Mouse (Mus musculus): ENCODE data around the gene Tmprss2. TPM values are rescaled to one million over a fixed set of nuclear protein-coding genes. Genes with fewer than 3 reads are reported as not detected.

Tmprss2 gene
- polyA plus RNA-seq (2012; rRNA removed) = 97.2 and 115 TPM in 2 replicates

DNA sequence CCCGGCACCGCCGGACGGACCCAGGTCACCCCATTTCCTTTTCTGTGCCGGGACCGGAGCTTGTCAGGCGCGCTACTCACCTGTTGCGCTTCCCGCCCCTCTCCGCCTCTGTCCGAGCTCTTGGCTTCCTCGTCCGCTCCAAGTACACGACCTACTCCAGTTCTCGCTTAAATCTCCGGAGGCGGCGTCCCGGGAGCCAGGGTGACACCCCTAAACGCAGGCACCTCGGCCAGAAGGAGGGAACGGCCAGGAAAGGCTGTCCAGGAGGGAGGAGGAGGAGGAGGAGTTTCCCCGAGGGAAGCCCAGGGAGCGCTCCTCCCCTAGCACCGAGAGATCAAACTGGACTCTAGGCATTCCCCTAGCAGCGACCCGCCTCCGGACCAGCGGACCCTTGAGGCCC, at the start of gene Tmprss2:
Gene Tmprss2 (minus strand): TSS at position 257 of the 400 bp plus-strand sequence.
- H3K36me3 ChIP-seq (ENCODE audit: control insufficient read depth, insufficient read depth, low read length) = no peaks in the 10 kb centered on the region
- peaks cover 27% of the 10 kb centered on the region for H3K4me1 ChIP-seq (ENCODE audit: control insufficient read depth, insufficient read depth, low read length)
- DNase-seq = peak; percentile 94
- peak within 1 kb of the TSS; percentile 83 for H3K27ac ChIP-seq (ENCODE audit: insufficient read depth, low read depth, low read length)
- H3K27me3 ChIP-seq (replicated peaks; ENCODE audit: control insufficient read depth, insufficient read depth, low read length) = no peaks in the 10 kb centered on the region
- TF ChIP-seq POLR2A (IDR thresholded peaks at IDR 0.05; ENCODE audit: low read depth, low read length) (peak; percentile 95), CTCF (conservative IDR thresholded peaks at IDR 0.05; ENCODE audit: insufficient read depth, insufficient read length, low read depth, low read length) (no peak)
- WGBS = 1% methylated on average over 30 of the region's 30 CpGs
- H3K4me3 ChIP-seq (ENCODE audit: insufficient read depth, low read depth, low read length) = peak within 1 kb of the TSS; percentile 69

DNA sequence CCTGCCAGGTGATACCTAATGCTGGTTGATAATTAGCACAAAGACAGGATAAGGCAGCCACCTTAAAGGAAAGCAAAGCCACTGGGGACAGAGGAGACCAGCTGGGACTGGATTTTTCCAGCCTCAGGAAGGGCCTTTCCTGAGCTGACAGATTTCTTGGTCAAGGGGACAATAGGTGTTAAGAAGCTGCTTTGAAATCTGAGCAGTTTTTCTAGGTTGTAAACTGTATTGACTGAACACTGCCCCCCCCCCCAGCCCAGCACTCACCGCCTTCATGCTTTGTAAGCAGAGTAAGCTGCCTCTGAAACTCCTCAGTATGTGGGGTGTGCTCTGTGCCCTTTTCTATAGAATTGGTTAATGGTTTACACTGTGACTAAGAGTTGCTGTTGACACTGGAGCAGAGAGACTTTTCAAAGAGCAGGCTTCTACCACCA, 48.2 kb upstream of the Tmprss2 start:
- DNase-seq = peak; percentile 64
- peak overlapping the region; percentile 46; the same call in 1 of the 2 replicates for H3K27ac ChIP-seq (ENCODE audit: insufficient read depth, low read depth, low read length)
- H3K4me3 ChIP-seq (ENCODE audit: insufficient read depth, low read depth, low read length) = no peak overlapping the region
- TF ChIP-seq CTCF (conservative IDR thresholded peaks at IDR 0.05; ENCODE audit: insufficient read depth, insufficient read length, low read depth, low read length) (no peak), POLR2A (IDR thresholded peaks at IDR 0.05; ENCODE audit: low read depth, low read length) (no peak)
- WGBS = 19% methylated on average over 1 of the region's 1 CpGs
- H3K36me3 ChIP-seq (ENCODE audit: control insufficient read depth, insufficient read depth, low read length) = no peaks in the 10 kb centered on the region
- H3K4me1 ChIP-seq (ENCODE audit: control insufficient read depth, insufficient read depth, low read length) = peaks cover 6% of the 10 kb centered on the region; the same call in 1 of the 2 replicates
- H3K27me3 ChIP-seq (replicated peaks; ENCODE audit: control insufficient read depth, insufficient read depth, low read length) = no peaks in the 10 kb centered on the region

- no peaks in the 10 kb centered on the region for H3K27me3 ChIP-seq (replicated peaks; ENCODE audit: control insufficient read depth, insufficient read depth, low read length)
- H3K4me1 ChIP-seq (ENCODE audit: control insufficient read depth, insufficient read depth, low read length) = peaks cover 6% of the 10 kb centered on the region; the same call in 1 of the 2 replicates
- TF ChIP-seq CTCF (conservative IDR thresholded peaks at IDR 0.05; ENCODE audit: insufficient read depth, insufficient read length, low read depth, low read length) (no peak), POLR2A (IDR thresholded peaks at IDR 0.05; ENCODE audit: low read depth, low read length) (no peak)
- 43% methylated on average over 6 of the region's 6 CpGs for WGBS
- 0 out of 2 replicates have a peak overlapping the region, but pooled peaks have one; percentile 40 for H3K27ac ChIP-seq (ENCODE audit: insufficient read depth, low read depth, low read length)
- no peak overlapping the region for H3K4me3 ChIP-seq (ENCODE audit: insufficient read depth, low read depth, low read length)
- H3K36me3 ChIP-seq (ENCODE audit: control insufficient read depth, insufficient read depth, low read length) = no peaks in the 10 kb centered on the region
- DNase-seq = no peak
These were observed 47.5 kb upstream of the Tmprss2 start for GRCm38 (mm10) chr16:97658481-97658880.

DNA sequence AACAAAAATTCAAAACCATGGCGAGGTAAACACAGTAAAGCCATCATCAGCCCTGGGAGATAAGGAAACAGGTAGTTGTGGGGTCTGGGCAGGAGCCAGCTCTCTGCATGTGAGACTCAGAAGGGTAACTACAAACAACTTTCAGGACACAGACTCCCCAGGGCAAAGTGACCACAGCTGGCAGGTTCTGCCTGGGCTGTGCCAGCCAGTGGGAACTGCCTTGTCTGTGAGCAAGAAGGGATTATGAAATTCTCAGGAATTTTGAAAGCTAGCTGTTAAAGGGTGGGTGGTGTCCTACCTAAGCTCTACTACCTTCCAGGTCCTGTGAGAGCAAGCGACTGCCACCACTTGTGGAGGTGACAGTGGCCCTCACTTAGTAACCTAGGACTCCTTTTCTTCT, 44.8 kb upstream of the Tmprss2 start:
- DNase-seq = peak; percentile 83
- peak overlapping the region; percentile 93 for H3K27ac ChIP-seq (ENCODE audit: insufficient read depth, low read depth, low read length)
- H3K4me3 ChIP-seq (ENCODE audit: insufficient read depth, low read depth, low read length) = no peak overlapping the region
- TF ChIP-seq POLR2A (IDR thresholded peaks at IDR 0.05; ENCODE audit: low read depth, low read length) (no peak), CTCF (conservative IDR thresholded peaks at IDR 0.05; ENCODE audit: insufficient read depth, insufficient read length, low read depth, low read length) (no peak)
- H3K27me3 ChIP-seq (replicated peaks; ENCODE audit: control insufficient read depth, insufficient read depth, low read length) = no peaks in the 10 kb centered on the region
- H3K36me3 ChIP-seq (ENCODE audit: control insufficient read depth, insufficient read depth, low read length) = no peaks in the 10 kb centered on the region
- 74% methylated on average over 2 of the region's 2 CpGs for WGBS
- H3K4me1 ChIP-seq (ENCODE audit: control insufficient read depth, insufficient read depth, low read length) = peaks cover 6% of the 10 kb centered on the region; the same call in 1 of the 2 replicates

- DNase-seq = no peak
- Histone ChIP-seq H3K4me1 (ENCODE audit: control insufficient read depth, insufficient read depth, low read length) (no peaks in the 10 kb centered on the region), H3K27ac (ENCODE audit: insufficient read depth, low read depth, low read length) (no peak overlapping the region), H3K27me3 (replicated peaks; ENCODE audit: control insufficient read depth, insufficient read depth, low read length) (no peaks in the 10 kb centered on the region), H3K36me3 (ENCODE audit: control insufficient read depth, insufficient read depth, low read length) (no peaks in the 10 kb centered on the region), H3K4me3 (ENCODE audit: insufficient read depth, low read depth, low read length) (no peak overlapping the region)
- WGBS = 69% methylated on average over 9 of the region's 9 CpGs
- TF ChIP-seq POLR2A (IDR thresholded peaks at IDR 0.05; ENCODE audit: low read depth, low read length) (no peak), CTCF (conservative IDR thresholded peaks at IDR 0.05; ENCODE audit: insufficient read depth, insufficient read length, low read depth, low read length) (no peak)
These were observed 38.7 kb upstream of the Tmprss2 start for GRCm38 (mm10) chr16:97649522-97650188.

DNA sequence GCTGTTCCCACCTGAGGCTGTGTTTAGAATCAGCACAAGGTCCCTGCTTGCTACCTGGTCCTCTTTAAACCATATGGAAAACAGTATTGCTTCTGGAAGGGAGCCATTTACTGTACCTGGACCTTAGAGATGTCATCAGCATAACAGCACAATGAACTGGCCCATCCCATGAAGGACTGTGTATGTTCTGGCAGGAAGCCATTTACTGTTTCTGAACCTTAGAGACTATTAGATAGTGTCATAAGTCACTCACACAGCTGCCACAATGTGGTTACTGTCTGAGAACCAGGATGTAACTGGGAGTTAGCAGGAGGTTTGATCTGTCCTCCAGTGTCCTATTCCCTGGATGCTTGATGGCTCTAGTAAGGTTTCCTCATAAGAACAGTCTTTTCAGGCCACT, 33.7 kb upstream of the Tmprss2 start:
- DNase-seq = no peak
- no peak for TF ChIP-seq CTCF (conservative IDR thresholded peaks at IDR 0.05; ENCODE audit: insufficient read depth, insufficient read length, low read depth, low read length)
- TF ChIP-seq POLR2A (IDR thresholded peaks at IDR 0.05; ENCODE audit: low read depth, low read length) = no peak
- H3K4me1 ChIP-seq (ENCODE audit: control insufficient read depth, insufficient read depth, low read length) = no peaks in the 10 kb centered on the region
- H3K4me3 ChIP-seq (ENCODE audit: insufficient read depth, low read depth, low read length) = no peak overlapping the region
- no peaks in the 10 kb centered on the region for H3K27me3 ChIP-seq (replicated peaks; ENCODE audit: control insufficient read depth, insufficient read depth, low read length)
- no peak overlapping the region for H3K27ac ChIP-seq (ENCODE audit: insufficient read depth, low read depth, low read length)
- H3K36me3 ChIP-seq (ENCODE audit: control insufficient read depth, insufficient read depth, low read length) = no peaks in the 10 kb centered on the region

- H3K27me3 ChIP-seq (replicated peaks; ENCODE audit: control insufficient read depth, insufficient read depth, low read length) = no peaks in the 10 kb centered on the region
- DNase-seq = no peak
- no peaks in the 10 kb centered on the region for H3K4me1 ChIP-seq (ENCODE audit: control insufficient read depth, insufficient read depth, low read length)
- H3K27ac ChIP-seq (ENCODE audit: insufficient read depth, low read depth, low read length) = no peak overlapping the region
- TF ChIP-seq CTCF (conservative IDR thresholded peaks at IDR 0.05; ENCODE audit: insufficient read depth, insufficient read length, low read depth, low read length) (no peak), POLR2A (IDR thresholded peaks at IDR 0.05; ENCODE audit: low read depth, low read length) (no peak)
- H3K4me3 ChIP-seq (ENCODE audit: insufficient read depth, low read depth, low read length) = no peak overlapping the region
- whole genome bisulfite sequencing = 92% methylated on average over 3 of the region's 3 CpGs
- H3K36me3 ChIP-seq (ENCODE audit: control insufficient read depth, insufficient read depth, low read length) = no peaks in the 10 kb centered on the region
These were observed 28.6 kb upstream of the Tmprss2 start for GRCm38 (mm10) chr16:97639630-97640029.

Measured in kidney, adult 2 months (tissue).